Mouse (Mus musculus) spleen, postnatal 14 days (tissue): ENCODE data around the gene Arid1a.
A peak's percentile ranks its signal among the peaks of the same experiment; 100 is the strongest.

Experiments
- DNase-seq, 2 experiments: peaks; one replicate each; pipeline ENCODE4 v3.0.0; 2021 to 2022; ENCODE audit warnings: low spot score in 2 of 2

Gene Arid1a

DNA sequence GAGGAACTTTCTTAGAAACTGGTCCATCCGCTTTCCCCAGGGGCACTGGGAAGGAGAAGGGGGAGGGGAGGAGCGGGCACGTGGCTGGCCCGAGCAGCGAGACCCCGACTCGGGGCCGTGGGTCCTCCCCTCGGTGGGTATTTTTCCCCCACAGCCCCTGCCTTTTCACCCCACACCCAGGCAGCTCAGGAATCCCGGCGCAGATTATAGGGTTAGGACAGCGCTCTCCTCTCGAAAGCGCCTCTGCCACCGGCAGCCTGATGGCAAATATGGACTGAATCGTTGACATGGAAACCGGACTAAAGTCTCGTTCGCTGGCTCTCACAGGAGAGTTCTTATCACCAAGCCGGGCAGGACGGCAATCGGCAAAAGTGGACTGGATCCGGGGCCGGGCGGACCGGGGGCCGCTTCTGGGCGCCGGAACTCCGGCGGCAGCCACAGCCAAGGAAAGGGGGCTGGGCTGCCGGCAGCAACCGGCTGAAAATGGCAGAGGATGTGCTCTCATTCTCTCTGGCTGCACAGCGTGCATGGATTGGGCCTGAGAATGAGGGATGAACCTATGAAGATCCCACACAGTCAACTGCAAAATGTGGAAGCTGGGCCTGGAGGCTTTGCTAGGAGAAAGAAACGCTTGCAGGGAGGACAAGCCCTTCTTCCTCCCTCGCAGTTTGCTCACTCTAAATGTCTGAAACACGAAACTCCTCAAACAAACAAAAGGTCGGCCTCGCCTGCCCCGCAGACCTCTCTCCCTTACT lies at the start of gene Arid1a:
Gene Arid1a (minus strand): TSS at position 256 of the 755 bp plus-strand sequence.
- DNase-seq: peak; percentile 92 to 93

DNA sequence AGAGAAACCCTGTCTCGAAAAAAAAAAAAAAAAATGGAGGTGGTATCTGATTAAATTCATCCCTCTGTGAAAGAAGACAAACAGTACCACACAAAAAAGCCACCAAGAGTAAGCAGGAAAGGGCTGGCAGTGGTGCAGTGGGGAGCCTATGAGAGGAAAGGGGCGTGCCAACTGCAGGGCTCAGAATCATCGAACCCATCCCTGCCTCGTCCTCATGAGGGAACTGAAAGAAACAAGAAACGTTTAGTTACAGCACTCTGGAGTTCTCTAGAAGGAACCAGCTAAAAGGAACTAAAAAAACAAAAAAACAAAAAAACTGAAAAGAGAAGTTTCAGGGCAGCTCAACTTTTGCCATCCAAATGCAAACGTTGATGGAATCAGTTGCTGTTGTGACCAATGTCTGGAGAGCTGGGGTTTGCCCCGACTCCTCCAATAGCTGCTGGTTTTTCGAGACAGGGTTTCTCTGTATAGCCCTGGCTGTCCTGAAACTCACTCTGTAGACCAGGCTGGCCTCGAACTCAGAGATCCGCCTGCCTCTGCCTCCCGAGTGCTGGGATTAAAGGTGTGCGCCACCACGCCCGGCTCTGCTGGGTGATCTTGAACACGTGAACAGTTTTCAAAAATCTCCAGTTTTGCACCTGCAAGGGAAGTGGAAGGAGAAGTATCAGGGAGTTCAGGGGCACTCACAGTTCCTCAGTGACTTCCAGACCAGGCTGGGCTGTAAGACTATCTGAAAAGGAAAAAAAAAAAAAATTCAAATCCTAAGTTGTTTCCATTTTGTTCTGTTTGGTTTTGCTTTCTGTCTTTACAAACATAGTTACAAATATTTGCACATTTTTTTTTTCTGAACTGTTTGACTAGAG lies 48.1 kb upstream of the Arid1a start:
- peak; percentile 33 to 44 for DNase-seq

DNA sequence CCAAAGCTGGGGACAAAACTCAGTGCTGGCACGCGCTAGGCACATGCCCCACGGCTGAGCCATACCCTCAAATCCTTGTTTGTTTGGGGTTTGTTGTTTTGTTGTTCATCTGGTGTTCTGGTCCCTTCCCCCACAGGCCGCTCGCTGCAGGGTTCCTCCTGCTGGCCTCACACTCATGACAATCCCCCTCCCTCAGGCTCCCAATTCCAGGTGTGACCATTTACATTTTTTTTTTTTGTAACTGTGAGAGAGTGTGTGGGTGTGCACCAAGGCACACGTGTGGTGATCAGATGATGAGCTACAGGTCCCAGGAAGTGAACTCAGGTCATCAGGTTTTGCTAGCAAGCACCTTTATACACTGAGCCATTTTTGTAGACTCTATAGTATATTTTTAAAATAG lies 44.0 kb upstream of the Arid1a start:
- DNase-seq: no peak

DNA sequence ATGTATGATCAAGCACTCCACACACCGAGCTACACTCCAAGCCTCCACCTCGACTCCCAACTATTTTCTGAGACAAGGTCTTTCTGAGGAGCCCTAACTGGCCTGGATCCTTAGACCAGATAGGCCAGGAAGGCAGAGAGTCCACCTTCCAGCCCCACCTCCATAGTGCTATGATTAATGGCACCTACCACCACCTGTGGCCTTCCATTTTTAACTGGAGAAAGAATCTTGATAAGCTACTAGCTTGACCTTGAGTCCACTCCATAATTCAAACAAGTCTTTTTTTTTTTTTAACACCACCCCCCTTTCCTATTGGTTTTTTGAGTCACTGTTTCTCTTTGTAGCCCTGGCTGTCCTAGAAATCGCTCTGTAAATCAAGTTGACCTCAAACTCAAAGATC lies 36.7 kb upstream of the Arid1a start:
- DNase-seq: no peak

DNA sequence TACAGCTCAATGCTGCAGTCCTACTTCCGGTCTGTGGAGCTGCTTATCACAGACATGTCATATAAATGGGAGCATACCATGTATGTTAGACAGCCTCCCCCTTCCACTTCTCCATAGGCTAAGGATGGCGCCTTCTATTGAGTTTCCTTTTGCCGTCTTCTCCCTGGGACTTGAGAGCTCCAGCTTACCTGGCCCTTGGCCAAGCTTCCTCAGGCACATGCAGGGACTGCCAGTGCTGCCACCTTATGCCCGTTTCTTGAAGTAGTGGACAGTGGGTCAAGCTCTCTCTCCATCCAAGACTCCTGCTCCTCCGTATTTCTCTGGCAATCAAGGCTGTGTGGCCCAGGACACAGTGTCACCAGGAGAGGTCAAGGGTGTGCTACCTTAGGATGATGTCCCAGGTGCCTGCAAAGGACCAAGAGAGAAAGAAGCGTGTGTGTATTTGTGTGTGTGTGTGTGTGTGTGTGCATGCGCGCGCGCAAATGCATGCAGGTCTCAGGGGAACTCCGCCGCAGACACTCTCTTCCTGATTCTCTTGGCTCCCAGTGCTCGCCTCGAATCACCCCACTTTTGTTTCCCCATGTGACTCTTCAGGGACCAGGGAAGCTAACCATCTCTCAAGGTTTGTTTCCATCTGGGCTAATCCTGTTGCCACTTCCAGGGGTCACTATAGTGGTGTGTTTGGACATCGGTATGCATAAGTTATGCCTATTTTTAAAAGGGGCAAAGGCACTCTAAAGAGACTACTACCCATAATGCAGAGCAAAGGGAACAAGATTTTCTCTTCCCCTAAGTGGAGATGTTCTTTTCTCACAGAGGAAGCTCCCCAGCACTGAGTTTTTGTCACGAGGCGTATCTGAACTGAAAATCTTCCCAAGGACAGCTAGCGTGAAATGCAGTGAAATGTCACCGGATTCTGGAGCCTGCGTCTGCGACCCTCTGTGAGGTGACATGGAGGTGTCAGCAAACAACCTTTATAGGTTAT lies 18.3 kb upstream of the Arid1a start:
- peak; percentile 33 to 35 for DNase-seq

DNA sequence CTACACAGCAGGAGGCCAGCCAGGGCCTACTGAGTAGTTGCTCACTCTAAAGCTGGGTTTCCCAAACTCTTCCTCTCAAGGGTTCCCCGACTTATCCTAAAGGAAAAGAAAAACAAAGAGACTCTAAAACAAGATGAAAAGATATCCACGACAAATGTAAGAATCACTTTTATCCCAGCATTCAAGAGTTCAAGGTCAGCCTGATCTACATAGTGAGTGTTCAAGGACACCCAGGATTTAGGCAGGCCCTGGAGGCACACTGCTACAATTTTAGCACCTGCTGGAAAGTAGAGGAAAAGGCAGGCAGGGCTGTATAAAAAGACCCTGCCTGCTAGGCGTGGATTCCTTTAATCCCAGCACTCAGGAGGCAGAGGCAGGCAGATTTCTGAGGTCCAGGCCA lies 12.6 kb upstream of the Arid1a start:
- no peak for DNase-seq

DNA sequence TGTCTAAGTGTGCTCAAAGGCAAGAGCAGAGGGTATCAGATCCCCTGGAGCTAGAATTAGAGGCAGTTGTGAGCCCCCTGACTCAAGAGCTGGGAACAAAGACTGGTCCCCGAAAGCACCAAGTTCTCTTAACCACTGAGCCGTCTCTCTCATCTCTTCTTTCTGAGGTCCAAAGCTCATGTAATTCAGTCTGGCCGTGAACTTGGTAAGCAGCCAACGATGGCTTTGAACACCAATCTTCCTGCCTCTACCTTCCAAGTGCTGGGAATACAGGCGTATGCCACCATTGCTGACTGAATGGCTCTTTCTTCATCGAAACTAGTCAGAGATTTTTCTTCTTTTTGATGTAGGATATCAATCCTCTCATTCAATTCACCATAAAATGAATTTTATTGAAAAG lies 6.5 kb upstream of the Arid1a start:
- DNase-seq: no peak

DNA sequence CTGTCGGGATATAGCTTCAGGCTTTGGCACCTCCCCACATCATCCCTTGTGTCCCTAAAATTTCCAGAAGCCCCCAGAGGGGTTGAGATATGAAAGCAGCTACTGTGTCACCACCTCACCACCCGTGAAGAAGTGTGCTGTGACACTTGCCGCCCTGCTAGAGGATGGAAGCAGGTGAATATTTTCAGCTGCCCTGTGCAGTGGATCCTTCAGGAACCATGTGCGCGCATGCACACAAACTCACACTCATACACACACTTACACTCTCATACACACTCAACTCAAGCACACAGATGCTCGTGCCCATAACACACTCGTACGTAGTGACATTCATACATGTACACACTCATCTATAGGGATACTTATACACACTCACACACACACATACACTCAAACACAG lies 3.1 kb upstream of the Arid1a start:
- no peak for DNase-seq

DNA sequence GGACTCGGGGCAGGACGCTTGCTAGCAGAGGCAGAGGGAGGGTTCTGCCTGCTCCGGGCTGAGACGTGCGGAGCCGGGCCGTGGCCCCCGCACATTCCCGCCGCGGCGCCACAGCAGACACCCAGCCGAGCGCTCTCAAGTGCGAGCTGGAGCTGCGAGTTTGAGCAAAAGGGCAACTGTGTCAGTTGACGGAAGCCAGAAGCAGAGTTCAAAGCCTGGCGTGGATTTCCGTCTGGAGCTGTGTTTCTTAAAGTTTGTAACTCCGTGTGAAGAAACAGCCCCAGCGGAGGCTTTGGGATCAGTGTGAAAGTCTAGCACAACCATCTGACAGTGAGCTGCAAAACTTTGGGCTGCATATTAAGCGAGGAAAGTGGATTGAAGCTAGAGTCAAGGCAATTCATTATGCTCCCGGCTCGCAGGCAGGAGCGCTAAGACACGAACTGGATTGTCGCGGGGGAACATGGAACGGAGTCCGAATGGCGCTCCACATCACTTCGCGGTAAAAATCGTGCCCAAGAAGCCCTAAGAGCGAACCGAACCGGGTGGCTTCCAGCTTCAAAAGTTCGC lies 783 bp upstream of the Arid1a start:
- DNase-seq: peak; percentile 71 to 80

DNA sequence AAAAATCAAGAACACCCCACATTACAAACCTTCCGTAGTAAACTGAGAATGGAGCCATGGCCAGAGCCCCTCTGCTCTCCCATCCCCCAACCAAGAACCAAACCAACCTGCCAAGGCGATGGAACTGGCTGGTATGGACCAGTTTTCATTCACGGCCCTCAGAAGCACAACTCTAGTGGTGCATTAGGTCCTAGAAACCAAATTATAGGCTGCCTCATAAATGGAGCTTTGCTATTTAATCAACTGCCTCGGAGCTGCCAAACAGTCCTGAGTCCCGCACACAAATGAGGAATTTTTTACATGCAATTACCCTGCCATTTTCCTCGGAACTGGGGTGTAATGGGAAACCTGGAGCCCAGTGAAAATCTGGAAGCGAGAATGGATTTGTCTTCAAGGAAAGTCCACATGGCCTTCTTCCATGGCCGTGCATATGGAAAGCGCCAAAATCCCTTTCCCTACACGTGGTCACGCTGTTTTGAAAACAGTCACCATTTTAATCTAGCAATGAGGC lies 653 bp downstream of the Arid1a start:
- DNase-seq: no peak

DNA sequence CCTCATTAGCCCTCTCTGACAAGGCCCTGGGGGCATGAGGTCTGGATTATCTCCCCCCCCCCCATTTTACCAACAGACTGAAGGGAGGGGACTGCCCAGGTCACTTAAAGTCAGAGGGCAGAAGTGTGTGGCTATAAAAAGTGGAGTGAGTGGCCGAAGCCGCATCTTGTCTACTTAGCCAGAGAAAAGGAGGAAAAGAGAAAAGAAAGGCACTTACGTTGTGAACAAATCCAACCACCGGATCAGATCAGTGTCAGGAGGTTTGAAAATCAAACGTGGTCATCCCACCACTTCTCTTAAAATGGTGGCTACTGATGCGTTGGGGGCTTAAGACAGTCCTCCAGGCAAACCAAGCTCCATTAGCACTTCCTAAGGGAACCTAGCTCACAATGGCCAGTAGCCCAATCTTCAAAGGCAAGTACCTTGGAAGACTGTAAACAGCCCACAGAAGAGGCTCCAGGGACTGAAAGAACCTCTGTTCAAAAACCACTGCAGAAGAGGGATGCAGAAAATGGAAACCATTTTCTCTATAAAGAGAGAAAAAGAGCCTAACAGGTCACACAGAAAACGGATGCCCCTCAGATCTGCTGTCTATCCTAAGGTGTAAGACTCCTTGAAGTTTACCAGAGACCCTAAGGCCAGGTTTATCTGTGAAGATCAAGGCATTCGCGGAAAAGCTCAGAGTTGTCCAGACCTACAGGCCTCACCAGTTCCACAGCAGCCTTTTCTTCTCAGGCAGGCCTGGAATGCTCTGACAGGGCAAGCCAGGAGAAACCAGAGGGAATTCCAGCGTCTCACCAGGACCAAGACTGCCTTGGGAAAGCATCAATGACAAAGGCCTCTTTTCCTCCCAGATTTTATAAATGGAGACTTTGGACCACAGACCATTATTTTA lies 1.5 kb downstream of the Arid1a start:
- no peak for DNase-seq

DNA sequence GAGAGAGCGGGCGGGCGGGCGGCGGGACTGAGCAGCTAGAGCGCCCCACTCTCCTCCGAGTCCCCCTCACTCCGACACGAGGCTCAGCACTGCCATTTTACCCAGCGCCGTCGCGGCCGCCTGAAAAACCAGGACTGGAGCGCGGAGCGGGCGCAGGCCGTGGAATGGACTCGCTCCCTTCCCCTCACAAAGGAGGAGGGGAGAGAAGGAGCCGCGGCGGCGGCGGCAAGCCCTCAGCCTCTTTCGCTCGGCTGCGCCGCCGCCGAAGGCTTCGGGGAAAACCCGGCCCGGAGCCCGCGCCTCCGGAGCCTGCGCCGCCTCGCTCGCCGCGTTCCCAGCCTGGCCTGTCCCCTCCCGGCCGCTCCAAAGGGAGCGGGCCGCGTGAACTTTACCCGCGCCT lies 2.3 kb downstream of the Arid1a start:
- peak; percentile 98 to 99 for DNase-seq

DNA sequence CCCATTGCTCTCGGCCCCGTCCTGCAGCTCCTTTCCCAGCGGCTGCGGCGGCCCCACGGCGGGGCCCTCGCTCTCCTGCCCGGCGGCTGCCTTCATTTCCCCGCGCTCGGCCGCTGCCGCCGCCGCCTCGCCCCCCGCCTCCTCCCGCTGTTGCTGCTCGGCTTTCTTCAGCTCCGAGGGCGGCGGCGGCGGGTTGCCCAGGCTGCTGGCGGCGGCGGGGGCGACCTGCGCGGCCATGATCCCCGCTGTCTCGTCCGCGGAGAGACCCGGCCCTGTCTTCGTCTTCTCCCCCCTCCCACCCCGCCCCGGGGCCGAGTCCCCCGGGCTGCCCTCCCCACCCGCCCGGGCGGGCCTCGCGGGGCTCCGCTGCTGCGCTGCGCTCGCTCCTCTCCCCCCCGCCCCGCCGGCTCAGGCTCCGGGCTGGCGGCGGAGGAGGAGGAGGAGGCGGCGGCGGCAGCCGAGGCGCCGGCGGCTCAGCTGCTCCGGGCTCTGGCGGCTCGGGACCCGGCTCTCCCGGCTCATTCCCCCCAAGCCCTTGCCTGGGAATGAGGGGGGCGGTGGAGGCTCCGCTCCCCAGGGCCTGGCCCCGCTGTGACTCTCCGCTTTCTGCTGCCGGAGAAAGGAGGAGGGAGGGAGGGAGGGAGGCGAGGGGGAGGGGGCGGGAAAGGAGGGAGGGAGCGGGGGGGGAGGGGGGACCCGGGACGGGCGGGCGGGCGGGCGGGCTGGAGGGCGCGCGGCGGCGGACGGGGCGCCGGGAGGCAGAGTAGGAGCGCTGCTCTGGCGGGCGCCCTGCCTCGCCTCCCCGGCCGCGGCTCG lies 3.0 kb downstream of the Arid1a start:
- DNase-seq: peak; percentile 29 to 47

DNA sequence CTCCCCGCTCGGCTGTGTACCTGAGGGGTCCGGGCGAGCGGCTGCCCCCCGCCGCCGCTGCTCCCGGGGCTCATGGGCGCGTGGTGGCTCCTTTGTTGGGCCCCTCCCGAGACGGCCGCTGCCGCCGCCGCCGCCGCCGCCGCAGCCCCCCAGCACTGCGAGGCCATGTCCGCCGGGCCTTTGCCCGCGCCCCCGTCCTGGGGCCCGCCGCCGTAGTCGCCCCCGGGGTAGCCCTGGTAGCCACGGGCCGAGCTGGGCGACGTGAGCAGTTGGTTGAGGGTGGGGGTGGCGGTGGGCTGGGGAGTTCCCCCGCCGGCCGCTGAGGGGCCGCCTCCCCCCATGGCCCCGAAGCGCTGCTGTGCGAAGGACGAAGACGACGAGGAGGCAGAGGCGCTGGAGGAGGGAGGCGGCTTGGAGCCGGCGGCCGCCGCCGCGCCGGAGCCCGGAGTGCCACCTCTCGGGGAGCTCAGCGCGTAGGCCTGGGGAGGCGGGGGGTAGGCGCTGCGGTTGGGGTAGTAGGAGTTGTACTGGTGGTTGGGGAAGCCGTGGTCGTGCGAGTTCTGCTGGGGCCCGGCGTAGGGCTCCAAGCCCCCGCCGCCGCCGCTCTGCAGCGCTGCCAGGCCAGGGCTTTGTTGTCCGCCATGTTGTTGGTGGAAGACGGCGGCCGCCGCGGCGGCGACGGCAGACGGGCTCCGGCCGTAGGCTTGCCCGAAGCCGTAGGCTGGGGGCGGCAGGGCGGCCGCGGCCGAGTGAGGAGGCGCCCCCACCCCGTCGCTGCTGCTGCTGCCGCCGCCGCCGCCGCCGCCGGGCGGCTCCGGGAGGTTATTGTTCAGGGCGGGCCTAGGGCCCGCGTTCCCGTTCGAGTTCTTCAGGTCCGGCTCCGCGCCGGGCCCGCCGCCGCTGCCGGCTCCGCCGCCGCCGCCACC lies 3.9 kb downstream of the Arid1a start:
- peak; percentile 32 to 54 for DNase-seq

DNA sequence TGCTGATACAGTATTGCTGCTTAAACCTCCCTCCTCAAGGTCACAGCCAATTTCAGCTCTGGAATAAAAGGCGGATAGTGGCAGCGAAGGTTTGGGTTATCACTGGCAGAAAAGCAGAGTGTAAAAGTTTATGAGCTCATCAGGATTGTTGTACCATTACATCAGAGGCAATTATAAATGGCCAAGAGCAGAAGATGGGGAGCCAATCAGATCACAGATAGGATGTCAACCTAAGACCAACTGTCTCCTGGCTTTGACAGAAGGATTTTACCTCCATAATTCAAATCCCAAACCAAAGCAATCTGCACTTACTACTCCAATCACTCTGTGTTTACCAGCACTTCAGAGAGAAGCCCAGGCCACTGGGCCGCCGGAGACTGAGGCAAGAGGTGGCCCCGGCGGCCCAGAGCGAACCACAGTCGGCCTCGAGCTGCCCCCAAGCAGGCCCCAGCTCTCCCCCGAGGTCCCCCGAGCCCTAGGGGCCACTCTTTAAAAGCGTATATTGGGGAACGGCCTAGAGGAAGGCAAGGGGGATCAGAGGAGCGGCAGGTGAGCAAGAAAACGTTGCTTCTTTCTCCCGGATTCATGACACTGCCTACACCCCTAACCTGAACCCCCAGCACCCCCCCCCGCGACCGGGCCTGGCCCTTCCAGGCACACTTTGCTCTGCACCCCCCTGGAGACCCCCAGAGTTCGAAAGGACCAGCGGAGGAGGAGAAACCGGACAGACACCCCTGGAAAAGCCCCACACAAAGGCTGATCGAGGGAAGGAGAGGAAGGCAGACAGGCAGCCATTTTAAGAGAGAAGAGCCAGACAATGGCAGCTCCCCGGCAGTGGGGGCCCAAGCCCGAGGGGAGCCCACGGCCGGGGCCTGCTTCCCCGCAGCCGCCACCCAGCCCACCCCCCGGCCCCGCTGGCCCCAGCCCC lies 4.8 kb downstream of the Arid1a start:
- DNase-seq: peak in 1 of 2 experiments; percentile 26

DNA sequence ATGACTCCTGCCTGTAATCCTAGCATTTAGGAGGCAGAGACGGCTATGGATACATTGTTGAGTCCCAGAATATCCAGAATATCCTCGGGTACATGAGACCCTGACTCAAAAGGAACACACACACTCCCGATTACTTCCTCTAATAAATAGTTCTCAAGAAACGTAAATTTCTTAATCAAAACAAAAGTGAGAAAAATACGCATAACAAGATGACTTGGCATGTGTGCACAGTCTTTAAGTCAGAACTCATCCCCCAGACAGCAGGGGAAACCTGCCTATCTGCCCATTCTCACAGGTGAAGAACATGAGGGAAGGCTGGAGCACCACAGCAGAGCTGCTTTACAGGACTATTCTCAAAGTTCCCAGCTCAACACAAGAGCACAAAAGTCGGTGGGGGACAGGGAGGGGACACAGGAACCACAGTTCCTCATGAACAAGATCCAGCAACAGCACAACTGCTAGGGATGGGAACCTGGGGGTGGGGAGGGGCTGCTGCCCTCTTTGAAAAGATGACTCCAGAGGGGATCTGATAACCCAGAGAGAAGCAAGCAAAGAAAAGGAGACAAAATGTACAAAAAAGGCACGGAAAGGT lies 6.3 kb downstream of the Arid1a start:
- no peak for DNase-seq

DNA sequence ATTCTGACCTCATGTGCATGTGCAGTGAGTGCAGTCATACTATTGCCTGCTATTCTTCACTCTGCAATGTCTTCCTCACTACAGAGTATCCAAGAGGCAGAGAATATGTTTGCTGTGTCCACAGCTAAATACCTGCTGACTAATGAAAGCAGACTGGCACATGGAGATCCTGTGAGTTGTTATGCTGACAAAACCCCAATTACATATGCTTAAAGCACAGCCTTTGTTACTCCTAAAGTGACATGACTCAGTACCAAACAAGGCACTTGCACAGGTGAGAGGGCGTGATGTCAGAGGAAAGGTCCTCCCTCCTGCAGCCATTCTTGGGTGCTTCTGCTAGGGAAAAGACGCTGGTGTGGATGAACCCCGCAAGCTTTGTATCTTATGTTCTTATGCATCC lies 21.3 kb downstream of the Arid1a start:
- DNase-seq: no peak
